Mouse (Mus musculus) heart, postnatal 0 days (tissue): ENCODE results near the gene Zfp39. TPM values are rescaled to one million over a fixed set of nuclear protein-coding genes. Genes with fewer than 3 reads are reported as not detected.

Source experiments
- ATAC-seq: fragments of 200-750 bp; cut with Nextera tagmentation; 2 replicates; pipeline ENCODE4 v1.8.0; 2017; ENCODE audit warnings: low read depth, moderate number of reproducible peaks, moderate library complexity; ENCODE audit not compliant: insufficient read depth
- DNase-seq: peaks from one replicate; pipeline ENCODE4 v3.0.0-alpha.2; 2016; ENCODE audit warnings: low spot score
- H3K27ac ChIP-seq: fragments of 300-500 bp; sonication (generic); 2 replicates; pipeline ENCODE4 v1.5.1; 2014; ENCODE audit warnings: low read depth, mild to moderate bottlenecking
- H3K27me3 ChIP-seq: fragments of 300-500 bp; sonication (generic); 2 replicates; pipeline ENCODE4 v1.6.1; 2014; ENCODE audit warnings: low read length, mixed read lengths; ENCODE audit not compliant: control insufficient read depth, insufficient read depth
- H3K36me3 ChIP-seq: fragments of 300-500 bp; sonication (generic); replicated peaks from 2 replicates; pipeline ENCODE4 v1.6.1; 2014; ENCODE audit warnings: low read length, mixed read lengths; ENCODE audit not compliant: control insufficient read depth, insufficient read depth
- H3K4me1 ChIP-seq: fragments of 300-500 bp; sonication (generic); 2 replicates; pipeline ENCODE4 v1.6.1; 2014; ENCODE audit warnings: antibody characterized with exemption; ENCODE audit not compliant: control insufficient read depth, insufficient read depth
- H3K4me2 ChIP-seq: fragments of 300-500 bp; sonication (generic); 2 replicates; pipeline ENCODE4 v1.6.1; 2014; ENCODE audit warnings: low read depth, mild to moderate bottlenecking, low read length, moderate library complexity
- H3K4me3 ChIP-seq: fragments of 300-500 bp; sonication (generic); 2 replicates; pipeline ENCODE4 v1.5.1; 2014; ENCODE audit warnings: low read depth, low read length
- H3K9ac ChIP-seq: fragments of 300-500 bp; sonication (generic); replicated peaks from 2 replicates; pipeline ENCODE4 v1.6.1; 2014; ENCODE audit warnings: low read depth, low read length, mixed read lengths
- H3K9me3 ChIP-seq: fragments of 300-500 bp; sonication (generic); replicated peaks from 2 replicates; pipeline ENCODE4 v1.6.1; 2016; ENCODE audit warnings: low read length; ENCODE audit not compliant: control insufficient read depth
- CTCF ChIP-seq: IDR thresholded peaks from 2 replicates; pipeline ENCODE4 v1.5.1; 2016; ENCODE audit warnings: antibody characterized with exemption, control low read depth, low read depth
- EP300 ChIP-seq: IDR thresholded peaks from 2 replicates; pipeline ENCODE4 v1.6.1; 2016; ENCODE audit warnings: antibody characterized with exemption, low read depth
- WGBS: fragments of 180-500 bp; shearing (Covaris S2); extraction: QIAGEN DNeasy Blood & Tissue Kit; methylation state at CpG from one replicate; pipeline ENCODE4 v1.1.7; 2014; 5-methylcytosine and 5-hydroxymethylcytosine counted together
- polyA plus RNA-seq: library from polyadenylated mRNA; unstranded; fragments of >200 nt; fragmentation: Nextera tagmentation; extraction: Ambion mirVana; gene quantifications from 2 replicates; pipeline ENCODE4 v1.2.1, GENCODE M21; 2015
- total RNA-seq: library from RNA; depleted of rRNA; stranded (reverse); fragments of >200 nt; gene quantifications from 2 replicates; pipeline ENCODE4 v1.2.3, GENCODE M21; 2014; ENCODE audit warnings: low replicate concordance

Zfp39 gene
- total and polyA plus RNA-seq, 2 experiments from 2014 or later, result 2.2 to 6.6 TPM

DNA sequence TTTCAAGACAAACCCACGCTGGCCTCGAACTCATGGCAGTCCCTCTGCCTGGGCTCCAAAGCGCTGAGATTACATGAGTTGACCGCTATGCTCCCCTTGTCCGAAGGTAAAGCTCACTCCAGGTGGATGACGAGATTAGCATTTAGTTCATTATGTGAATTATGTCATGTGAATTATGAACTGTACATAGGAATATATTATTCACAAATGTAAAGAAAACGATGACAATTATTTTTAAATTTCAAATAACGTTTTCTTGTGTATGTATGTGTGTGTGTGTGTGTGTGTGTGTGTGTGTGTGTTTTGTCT lies 339 bp upstream of the Zfp39 start:
- Histone ChIP-seq H3K36me3 (peaks cover 23% of the 10 kb centered on the region), H3K4me1 (peaks cover 5% of the 10 kb centered on the region; the same call in 1 of the 2 replicates), H3K9ac (peak overlapping the region; percentile 76), H3K27me3 (no peaks in the 10 kb centered on the region), H3K27ac (peak overlapping the region; percentile 91), H3K4me3 (peak overlapping the region; percentile 73), H3K9me3 (no peaks in the 10 kb centered on the region), H3K4me2 (peak overlapping the region; percentile 81)
- ATAC-seq, result no peak; the same call in 1 of the 2 replicates
- no peak for DNase-seq
- TF ChIP-seq CTCF (no peak), EP300 (no peak)
- 2% methylated on average over 8 of the region's 8 CpGs for WGBS

- ATAC-seq (no peak), DNase-seq (no peak)
- Histone ChIP-seq H3K27me3 (no peaks in the 10 kb centered on the region), H3K4me3 (no peak overlapping the region), H3K27ac (no peak overlapping the region), H3K4me2 (no peak overlapping the region), H3K9me3 (no peaks in the 10 kb centered on the region), H3K4me1 (peaks cover 5% of the 10 kb centered on the region; the same call in 1 of the 2 replicates), H3K9ac (no peak overlapping the region), H3K36me3 (peaks cover 39% of the 10 kb centered on the region)
- TF ChIP-seq EP300 (no peak), CTCF (no peak)
These were observed 2.9 kb downstream of the Zfp39 start for GRCm38 (mm10) chr11:58901080-58901479.

GRCm38 (mm10) chr11:58897485-58897884 lies 6.5 kb downstream of the Zfp39 start:
- WGBS, result 79% methylated on average over 6 of the region's 6 CpGs
- TF ChIP-seq EP300 (no peak), CTCF (no peak)
- no peak for ATAC-seq

GRCm38 (mm10) chr11:58894456-58894855 lies 9.6 kb downstream of the Zfp39 start:
- DNase-seq, result no peak
- peaks cover 60% of the 10 kb centered on the region for H3K36me3 ChIP-seq
- no peak for ATAC-seq
- no peak overlapping the region for H3K9ac ChIP-seq
- no peaks in the 10 kb centered on the region for H3K9me3 ChIP-seq
- TF ChIP-seq CTCF (no peak), EP300 (no peak)
- H3K27me3 ChIP-seq, result no peaks in the 10 kb centered on the region
- no peak overlapping the region for H3K27ac ChIP-seq
- no peak overlapping the region for H3K4me2 ChIP-seq
- H3K4me1 ChIP-seq, result no peaks in the 10 kb centered on the region
- WGBS, result 83% methylated on average over 6 of the region's 6 CpGs
- no peak overlapping the region for H3K4me3 ChIP-seq

More at GRCm38 (mm10) chr11:58897485-58897884, 6.5 kb downstream of the Zfp39 start:
- no peaks in the 10 kb centered on the region for H3K4me1 ChIP-seq
- H3K4me2 ChIP-seq, result no peak overlapping the region
- no peak overlapping the region for H3K27ac ChIP-seq
- no peak overlapping the region for H3K4me3 ChIP-seq
- no peak for DNase-seq
- no peaks in the 10 kb centered on the region for H3K9me3 ChIP-seq
- peaks cover 56% of the 10 kb centered on the region for H3K36me3 ChIP-seq
- no peak overlapping the region for H3K9ac ChIP-seq
- no peaks in the 10 kb centered on the region for H3K27me3 ChIP-seq

- WGBS, result 73% methylated on average over 10 of the region's 10 CpGs
These were observed 13.5 kb downstream of the Zfp39 start for GRCm38 (mm10) chr11:58890511-58890910.

DNA sequence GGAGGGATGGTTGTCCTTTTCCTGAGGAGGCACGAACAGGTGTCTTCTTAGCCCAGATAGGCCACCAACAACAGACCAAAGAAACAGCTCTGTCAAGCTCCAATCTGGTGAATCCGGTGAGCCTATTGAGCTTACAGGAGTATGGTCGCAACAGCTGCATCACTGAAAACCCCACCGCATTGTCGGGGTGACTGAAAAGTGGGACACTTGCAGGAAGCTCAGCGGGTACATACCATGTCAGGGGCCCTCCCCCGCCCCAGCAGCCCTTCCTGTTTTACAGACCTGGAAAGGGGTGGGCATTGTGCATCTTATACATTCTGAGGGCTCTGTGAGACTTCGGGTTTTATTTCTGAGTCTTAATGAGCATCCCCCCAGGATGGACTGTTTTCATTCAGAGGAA lies 20.3 kb downstream of the Zfp39 start:
- Histone ChIP-seq H3K9me3 (no peaks in the 10 kb centered on the region), H3K4me1 (no peaks in the 10 kb centered on the region), H3K27me3 (no peaks in the 10 kb centered on the region), H3K4me3 (no peak overlapping the region; the same call in 1 of the 2 replicates), H3K9ac (no peak overlapping the region), H3K4me2 (no peak overlapping the region), H3K36me3 (peaks cover 32% of the 10 kb centered on the region), H3K27ac (no peak overlapping the region)
- DNase-seq (no peak), ATAC-seq (no peak)
- TF ChIP-seq EP300, result no peak
- TF ChIP-seq CTCF, result no peak
- WGBS, result 77% methylated on average over 8 of the region's 8 CpGs

More at GRCm38 (mm10) chr11:58890511-58890910, 13.5 kb downstream of the Zfp39 start:
- Histone ChIP-seq H3K4me1 (no peaks in the 10 kb centered on the region), H3K4me2 (no peak overlapping the region), H3K27me3 (no peaks in the 10 kb centered on the region), H3K36me3 (peaks cover 51% of the 10 kb centered on the region), H3K9me3 (no peaks in the 10 kb centered on the region), H3K27ac (no peak overlapping the region), H3K9ac (no peak overlapping the region), H3K4me3 (no peak overlapping the region)
- ATAC-seq (no peak), DNase-seq (no peak)
- TF ChIP-seq CTCF, result no peak
- TF ChIP-seq EP300, result no peak
